Mouse (Mus musculus) ovary, postnatal 14 days (tissue): ENCODE measurements around the gene Cfap54.

Source experiments
- DNase-seq: peaks from one replicate; pipeline ENCODE4 v3.0.0; 2022; ENCODE audit warnings: low spot score

Cfap54 gene

GRCm38 (mm10) chr10:92730339-92730738 lies 351.1 kb downstream of the Cfap54 start:
- DNase-seq, result no peak

GRCm38 (mm10) chr10:92728723-92729122 lies 352.7 kb downstream of the Cfap54 start:
- DNase-seq, result no peak
